Mouse (Mus musculus) forebrain, embryonic 13.5 days (tissue): ENCODE measurements around the gene Tmem223. TPM values are rescaled to one million over a fixed set of nuclear protein-coding genes. Genes with fewer than 3 reads are reported as not detected.

Source experiments
- ATAC-seq: fragments of 200-750 bp; cut with Nextera tagmentation; 2 replicates; pipeline ENCODE4 v1.8.0; 2017
- H3K27ac ChIP-seq: fragments of 300-500 bp; sonication (generic); 2 replicates; pipeline ENCODE4 v1.5.1; 2015; ENCODE audit warnings: inconsistent platforms, mild to moderate bottlenecking, moderate library complexity
- H3K27me3 ChIP-seq: fragments of 300-500 bp; sonication (generic); 2 replicates; pipeline ENCODE4 v1.6.1; 2015; ENCODE audit warnings: mild to moderate bottlenecking, inconsistent platforms
- H3K36me3 ChIP-seq: fragments of 300-500 bp; sonication (generic); 2 replicates; pipeline ENCODE4 v1.6.1; 2015; ENCODE audit warnings: mild to moderate bottlenecking, inconsistent platforms; ENCODE audit not compliant: poor library complexity, severe bottlenecking
- H3K4me1 ChIP-seq: fragments of 300-500 bp; sonication (generic); 2 replicates; pipeline ENCODE4 v1.6.1; 2015; ENCODE audit warnings: inconsistent platforms
- H3K4me2 ChIP-seq: fragments of 300-500 bp; sonication (generic); 2 replicates; pipeline ENCODE4 v1.6.1; 2015; ENCODE audit warnings: inconsistent platforms, mild to moderate bottlenecking, moderate library complexity
- H3K4me3 ChIP-seq: fragments of 300-500 bp; sonication (generic); 2 replicates; pipeline ENCODE4 v1.5.1; 2015; ENCODE audit warnings: mild to moderate bottlenecking, inconsistent platforms
- H3K9ac ChIP-seq: fragments of 300-500 bp; sonication (generic); 2 replicates; pipeline ENCODE4 v1.6.1; 2015; ENCODE audit warnings: mild to moderate bottlenecking, inconsistent platforms
- H3K9me3 ChIP-seq: fragments of 300-500 bp; sonication (generic); replicated peaks from 2 replicates; pipeline ENCODE4 v1.6.1; 2016; ENCODE audit warnings: inconsistent platforms
- WGBS: fragments of 180-500 bp; shearing (Covaris S2); methylation state at CpG from one replicate; pipeline ENCODE4 v1.1.7; 2015; 5-methylcytosine and 5-hydroxymethylcytosine counted together
- polyA plus RNA-seq: library from polyadenylated mRNA; unstranded; fragments of >200 nt; fragmentation: Nextera tagmentation; extraction: Ambion mirVana; gene quantifications from 2 replicates; pipeline ENCODE4 v1.2.1, GENCODE M21; 2015

The Tmem223 gene
- polyA plus RNA-seq, result 260 and 261 TPM in 2 replicates

- 20% methylated on average over 29 of the region's 29 CpGs for WGBS
- Histone ChIP-seq H3K9ac (peak within 1 kb of the TSS; percentile 96), H3K27ac (peak within 1 kb of the TSS; percentile 91), H3K36me3 (peaks cover 70% of the 10 kb centered on the region), H3K4me2 (peak within 1 kb of the TSS; percentile 75), H3K4me3 (peak within 1 kb of the TSS; percentile 86), H3K27me3 (no peaks in the 10 kb centered on the region), H3K9me3 (peaks cover 1% of the 10 kb centered on the region; the same call in 1 of the 2 replicates), H3K4me1 (peaks cover 37% of the 10 kb centered on the region)
- peak; percentile 62 for ATAC-seq
Observed at GRCm38 (mm10) chr19:8770567-8771270, at the start of gene Tmem223. Gene Tmem223 (plus strand): TSS chr19:8770996.

- Histone ChIP-seq H3K36me3 (peaks cover 21% of the 10 kb centered on the region), H3K9ac (no peak overlapping the region), H3K4me2 (peak overlapping the region; percentile 12), H3K4me1 (peaks cover 37% of the 10 kb centered on the region), H3K9me3 (no peaks in the 10 kb centered on the region), H3K27me3 (no peaks in the 10 kb centered on the region), H3K27ac (no peak overlapping the region), H3K4me3 (no peak overlapping the region)
- 94% methylated on average over 1 of the region's 1 CpGs for WGBS
- ATAC-seq, result no peak
Observed at GRCm38 (mm10) chr19:8721378-8721777, 49.4 kb upstream of the Tmem223 start.

DNA sequence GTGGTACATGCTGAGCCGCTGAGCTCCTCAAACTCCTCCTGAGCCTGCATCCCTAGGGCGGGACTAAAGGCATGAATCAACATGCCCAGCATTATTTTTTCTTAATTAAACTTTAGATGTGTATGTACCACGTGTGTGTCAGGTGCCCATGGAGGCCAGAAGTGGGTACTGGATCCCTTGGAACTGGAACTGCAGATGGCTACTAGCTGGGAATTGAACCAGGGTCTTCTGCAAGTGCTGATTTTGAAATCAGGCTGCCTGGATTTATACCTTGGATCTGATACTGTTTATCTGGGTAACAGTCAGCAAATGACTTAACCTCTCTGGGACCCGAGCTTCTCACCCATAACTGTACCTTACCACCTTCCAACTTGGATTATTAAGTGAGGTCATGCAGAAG lies 48.8 kb upstream of the Tmem223 start:
- Histone ChIP-seq H3K4me3 (peak overlapping the region; percentile 68), H3K27ac (no peak overlapping the region), H3K27me3 (no peaks in the 10 kb centered on the region), H3K9me3 (no peaks in the 10 kb centered on the region), H3K4me1 (peaks cover 41% of the 10 kb centered on the region), H3K36me3 (peaks cover 27% of the 10 kb centered on the region), H3K9ac (peak overlapping the region; percentile 93), H3K4me2 (peak overlapping the region; percentile 70)
- no peak for ATAC-seq
- 61% methylated on average over 4 of the region's 4 CpGs for WGBS

- Histone ChIP-seq H3K4me1 (peaks cover 41% of the 10 kb centered on the region), H3K27ac (peak overlapping the region; percentile 95), H3K4me2 (peak overlapping the region; percentile 70), H3K9me3 (no peaks in the 10 kb centered on the region), H3K9ac (peak overlapping the region; percentile 93), H3K4me3 (peak overlapping the region; percentile 68), H3K27me3 (no peaks in the 10 kb centered on the region), H3K36me3 (peaks cover 28% of the 10 kb centered on the region)
- no peak; the same call in 1 of the 2 replicates for ATAC-seq
- 1% methylated on average over 5 of the region's 5 CpGs for WGBS
Observed at GRCm38 (mm10) chr19:8722559-8722906, 48.3 kb upstream of the Tmem223 start.

DNA sequence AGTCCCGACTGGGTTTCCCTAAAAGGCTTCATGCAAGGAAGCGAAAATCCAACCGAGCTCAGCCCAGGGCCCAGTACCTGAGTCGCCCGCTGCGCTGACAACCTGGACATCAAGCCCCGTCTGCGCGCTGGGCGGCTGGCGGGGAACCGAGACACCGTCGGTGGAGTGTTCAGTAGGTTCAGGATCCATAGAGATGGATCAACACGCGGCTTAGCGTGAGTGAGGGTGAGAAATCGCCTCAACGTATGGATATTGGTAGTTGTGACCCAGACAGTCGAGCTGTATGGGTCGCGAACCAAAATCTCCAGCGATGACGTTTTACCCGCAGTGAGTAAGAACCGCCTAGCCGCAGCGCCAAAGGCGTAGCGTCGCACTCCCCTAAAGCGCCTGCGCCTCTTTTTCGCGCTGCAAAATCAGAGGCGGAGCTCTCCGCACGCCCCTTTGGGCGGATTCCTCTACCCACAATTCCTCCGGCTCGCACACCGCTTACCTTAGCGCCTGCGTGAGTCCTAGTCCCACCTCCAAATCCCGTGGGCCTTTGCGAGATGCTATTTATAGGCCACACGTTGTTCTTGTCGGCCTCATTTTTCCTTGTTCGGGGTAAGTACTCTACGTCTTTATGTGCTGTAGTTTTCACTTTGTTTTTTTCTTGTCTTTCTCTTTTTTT lies 47.8 kb upstream of the Tmem223 start, which contains the start of gene Slc3a2:
TSS of gene Slc3a2 (minus strand) at position 463 of the 667 bp plus-strand sequence.
- Histone ChIP-seq H3K9ac (peak within 1 kb of the TSS; percentile 93), H3K4me3 (peak within 1 kb of the TSS; percentile 68), H3K36me3 (peaks cover 28% of the 10 kb centered on the region), H3K4me1 (peaks cover 41% of the 10 kb centered on the region), H3K4me2 (peak within 1 kb of the TSS; percentile 88), H3K9me3 (no peaks in the 10 kb centered on the region), H3K27me3 (no peaks in the 10 kb centered on the region), H3K27ac (peak within 1 kb of the TSS; percentile 95)
- peak; percentile 97 for ATAC-seq
- under 1% methylated on average over 50 of the region's 50 CpGs for WGBS

- ATAC-seq, result no peak; the same call in 1 of the 2 replicates
- H3K4me3 ChIP-seq, result peak overlapping the region; percentile 68
- under 1% methylated on average over 20 of the region's 20 CpGs for WGBS
Observed at GRCm38 (mm10) chr19:8723574-8724346, 47.0 kb upstream of the Tmem223 start.

GRCm38 (mm10) chr19:8724392-8724791 lies 46.4 kb upstream of the Tmem223 start:
- 4% methylated on average over 2 of the region's 2 CpGs for WGBS
- Histone ChIP-seq H3K27ac (peak overlapping the region; percentile 80), H3K9ac (peak overlapping the region; percentile 93), H3K9me3 (no peaks in the 10 kb centered on the region), H3K4me3 (peak overlapping the region; percentile 68), H3K4me2 (peak overlapping the region; percentile 88), H3K36me3 (peaks cover 28% of the 10 kb centered on the region), H3K27me3 (no peaks in the 10 kb centered on the region), H3K4me1 (peaks cover 41% of the 10 kb centered on the region)
- ATAC-seq, result no peak

More at GRCm38 (mm10) chr19:8723574-8724346, 47.0 kb upstream of the Tmem223 start:
- Histone ChIP-seq H3K27ac (peak overlapping the region; percentile 80), H3K4me2 (peak overlapping the region; percentile 88), H3K27me3 (no peaks in the 10 kb centered on the region), H3K9ac (peak overlapping the region; percentile 93), H3K4me1 (peaks cover 41% of the 10 kb centered on the region), H3K36me3 (peaks cover 28% of the 10 kb centered on the region), H3K9me3 (no peaks in the 10 kb centered on the region)

DNA sequence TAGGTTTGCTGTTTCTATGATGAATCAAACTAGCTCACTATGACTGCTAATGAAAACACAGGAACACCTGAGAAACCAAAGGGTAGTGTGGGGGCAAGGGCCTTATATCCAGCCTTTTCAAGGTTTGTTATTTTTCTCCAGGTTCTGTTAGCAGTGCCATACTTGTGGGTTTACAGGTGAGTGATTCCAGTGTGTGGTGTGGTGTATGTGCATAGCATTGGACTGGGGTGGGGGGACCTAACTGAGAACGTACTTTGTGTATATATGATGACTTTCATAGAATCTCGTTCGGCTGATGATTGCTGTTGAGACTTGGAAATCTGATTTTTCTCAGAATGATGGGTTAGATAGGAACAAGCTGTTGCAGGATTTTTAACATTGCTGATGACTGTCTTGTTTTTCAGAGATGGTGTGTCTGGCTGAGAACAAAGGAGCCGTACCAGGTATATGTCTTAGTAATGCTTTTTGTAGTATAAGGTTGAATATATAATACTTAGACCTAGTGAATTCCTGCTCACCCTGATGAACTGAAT lies 45.6 kb upstream of the Tmem223 start:
- H3K27me3 ChIP-seq, result no peaks in the 10 kb centered on the region
- peak overlapping the region; percentile 68 for H3K4me3 ChIP-seq
- no peaks in the 10 kb centered on the region for H3K9me3 ChIP-seq
- H3K9ac ChIP-seq, result peak overlapping the region; percentile 93
- peak overlapping the region; percentile 88 for H3K4me2 ChIP-seq
- 53% methylated on average over 4 of the region's 4 CpGs for WGBS
- H3K4me1 ChIP-seq, result peaks cover 41% of the 10 kb centered on the region
- peaks cover 28% of the 10 kb centered on the region for H3K36me3 ChIP-seq
- ATAC-seq, result no peak
- H3K27ac ChIP-seq, result no peak overlapping the region; the same call in 1 of the 2 replicates

DNA sequence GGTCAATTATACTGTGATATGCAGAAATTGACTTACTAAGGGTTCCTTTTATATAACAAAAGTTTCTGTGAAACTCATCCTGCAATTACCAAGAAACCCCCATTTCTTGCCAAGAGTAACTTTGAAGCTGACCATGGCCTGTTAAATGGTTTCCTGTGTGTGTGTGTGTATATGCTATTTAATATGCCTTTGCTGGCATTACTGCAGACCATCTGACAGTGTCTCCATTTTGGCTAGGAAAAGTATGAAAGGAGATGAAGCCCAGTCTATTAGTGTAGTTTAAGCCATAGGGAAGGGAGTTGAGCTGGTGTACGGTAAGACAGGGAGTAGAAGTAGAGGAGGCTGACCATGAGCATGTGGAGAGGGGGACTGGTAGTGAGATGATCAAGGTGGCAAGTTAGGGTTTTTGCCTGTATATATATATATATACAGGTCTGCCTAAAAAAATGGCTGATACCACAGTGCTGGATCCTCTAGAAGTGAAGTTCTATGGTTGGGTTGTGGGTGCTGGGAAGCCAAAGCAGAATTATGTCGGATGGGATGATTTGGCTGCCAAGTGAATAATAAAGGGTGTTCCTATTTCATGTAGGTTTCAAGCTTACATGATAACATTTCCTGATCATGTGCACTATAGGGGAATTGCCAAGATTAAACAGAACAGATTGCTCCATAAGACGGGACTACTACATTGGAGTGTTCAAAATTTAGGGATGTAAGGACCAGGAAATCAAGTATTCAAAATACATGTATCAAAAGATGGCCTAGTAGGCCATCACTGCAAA lies 44.0 kb upstream of the Tmem223 start:
- Histone ChIP-seq H3K4me3 (0 out of 2 replicates have a peak overlapping the region, but pooled peaks have one; percentile 6), H3K27ac (no peak overlapping the region)

GRCm38 (mm10) chr19:8727495-8728114 lies 43.2 kb upstream of the Tmem223 start:
- no peak overlapping the region for H3K4me3 ChIP-seq
- H3K27ac ChIP-seq, result no peak overlapping the region
- no peak overlapping the region for H3K4me2 ChIP-seq
- H3K9ac ChIP-seq, result no peak overlapping the region
- 19% methylated on average over 5 of the region's 5 CpGs for WGBS
- no peaks in the 10 kb centered on the region for H3K9me3 ChIP-seq
- H3K27me3 ChIP-seq, result no peaks in the 10 kb centered on the region
- ATAC-seq, result no peak
- peaks cover 26% of the 10 kb centered on the region for H3K4me1 ChIP-seq
- H3K36me3 ChIP-seq, result peaks cover 28% of the 10 kb centered on the region

More for the DNA sequence above, 44.0 kb upstream of the Tmem223 start:
- Histone ChIP-seq H3K9ac (no peak overlapping the region), H3K36me3 (peaks cover 28% of the 10 kb centered on the region), H3K9me3 (no peaks in the 10 kb centered on the region), H3K4me1 (peaks cover 34% of the 10 kb centered on the region), H3K27me3 (no peaks in the 10 kb centered on the region), H3K4me2 (no peak overlapping the region)
- ATAC-seq, result no peak
- WGBS, result 15% methylated on average over 3 of the region's 3 CpGs
